Mouse (Mus musculus) liver, embryonic 15.5 days (tissue): ENCODE measurements at regions not wholly inside any gene's neighbourhood (a gene's known extent, or its start where the extent isn't known, plus 50 kb on each side); places are given as distances from the start of the nearest gene placed in this dataset.

Experiments
- ATAC-seq: fragments of 200-750 bp; cut with Nextera tagmentation; 2 replicates; pipeline ENCODE4 v1.8.0; 2017; ENCODE audit warnings: moderate number of reproducible peaks, mild to moderate bottlenecking, moderate library complexity; ENCODE audit not compliant: insufficient read depth
- H3K27ac ChIP-seq: fragments of 300-500 bp; sonication (generic); replicated peaks from 2 replicates; pipeline ENCODE4 v1.5.1; 2015; ENCODE audit warnings: mild to moderate bottlenecking, inconsistent platforms
- H3K27me3 ChIP-seq: fragments of 300-500 bp; sonication (generic); 2 replicates; pipeline ENCODE4 v1.6.1; 2015; ENCODE audit warnings: mild to moderate bottlenecking, inconsistent platforms
- H3K36me3 ChIP-seq: fragments of 300-500 bp; sonication (generic); replicated peaks from 2 replicates; pipeline ENCODE4 v1.6.1; 2015; ENCODE audit warnings: moderate library complexity, mild to moderate bottlenecking, inconsistent platforms
- H3K4me1 ChIP-seq: fragments of 300-500 bp; sonication (generic); replicated peaks from 2 replicates; pipeline ENCODE4 v1.6.1; 2015; ENCODE audit warnings: inconsistent platforms
- H3K4me2 ChIP-seq: fragments of 300-500 bp; sonication (generic); 2 replicates; pipeline ENCODE4 v1.6.1; 2015; ENCODE audit warnings: moderate library complexity, mild to moderate bottlenecking, inconsistent platforms
- H3K4me3 ChIP-seq: fragments of 300-500 bp; sonication (generic); replicated peaks from 2 replicates; pipeline ENCODE4 v1.5.1; 2015; ENCODE audit warnings: mild to moderate bottlenecking, inconsistent platforms
- H3K9ac ChIP-seq: fragments of 300-500 bp; sonication (generic); 2 replicates; pipeline ENCODE4 v1.6.1; 2015; ENCODE audit warnings: moderate library complexity, mild to moderate bottlenecking, inconsistent platforms
- H3K9me3 ChIP-seq: fragments of 300-500 bp; sonication (generic); replicated peaks from 2 replicates; pipeline ENCODE4 v1.6.1; 2016; ENCODE audit warnings: inconsistent platforms
- WGBS: fragments of 180-500 bp; shearing (Covaris S2); methylation state at CpG from one replicate; pipeline ENCODE4 v1.1.7; 2015; ENCODE audit warnings: mixed read lengths; ENCODE audit not compliant: insufficient replicate concordance; 5-methylcytosine and 5-hydroxymethylcytosine counted together

DNA sequence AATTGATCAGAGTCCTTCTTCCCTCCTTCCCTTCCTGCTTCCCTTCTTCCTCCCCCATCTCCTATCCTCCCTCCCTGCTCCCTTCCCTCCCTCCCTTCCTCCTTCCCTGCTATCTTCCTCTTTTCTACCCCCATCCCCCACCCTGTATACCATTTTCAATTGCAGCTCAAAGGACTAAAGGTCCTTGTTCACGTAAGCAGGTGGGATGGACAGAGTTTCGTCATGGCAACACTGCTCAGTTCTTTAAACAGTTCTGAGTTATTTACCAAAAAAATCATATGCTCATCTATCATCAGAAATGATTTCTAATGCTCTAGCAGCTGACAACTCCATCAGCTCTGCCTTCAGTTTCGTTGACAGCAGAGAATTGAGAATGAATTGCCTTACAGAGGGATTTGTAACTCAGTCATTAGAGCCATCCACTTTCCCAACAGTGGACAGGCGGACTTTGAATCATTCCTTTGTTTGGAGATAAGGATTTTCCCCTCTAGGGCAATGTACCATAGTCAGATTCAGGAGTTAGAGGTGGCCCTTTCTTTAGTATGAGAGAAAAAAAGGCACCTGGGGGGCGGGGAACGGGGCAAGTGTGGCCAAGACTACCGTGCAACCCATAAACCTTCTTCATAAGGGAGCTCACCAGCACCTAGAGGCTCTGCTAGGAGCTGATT is 113.7 kb upstream of the Lrig1 start:
- H3K9ac ChIP-seq = no peak overlapping the region
- no peaks in the 10 kb centered on the region for H3K9me3 ChIP-seq
- H3K4me2 ChIP-seq = no peak overlapping the region
- H3K4me1 ChIP-seq = peaks cover 4% of the 10 kb centered on the region; the same call in 1 of the 2 replicates
- no peak overlapping the region for H3K4me3 ChIP-seq
- H3K36me3 ChIP-seq = no peaks in the 10 kb centered on the region
- H3K27me3 ChIP-seq = no peaks in the 10 kb centered on the region
- WGBS = 45% methylated on average over 7 of the region's 7 CpGs
- peak overlapping the region; percentile 65; the same call in 1 of the 2 replicates for H3K27ac ChIP-seq
- ATAC-seq = peak; percentile 67

DNA sequence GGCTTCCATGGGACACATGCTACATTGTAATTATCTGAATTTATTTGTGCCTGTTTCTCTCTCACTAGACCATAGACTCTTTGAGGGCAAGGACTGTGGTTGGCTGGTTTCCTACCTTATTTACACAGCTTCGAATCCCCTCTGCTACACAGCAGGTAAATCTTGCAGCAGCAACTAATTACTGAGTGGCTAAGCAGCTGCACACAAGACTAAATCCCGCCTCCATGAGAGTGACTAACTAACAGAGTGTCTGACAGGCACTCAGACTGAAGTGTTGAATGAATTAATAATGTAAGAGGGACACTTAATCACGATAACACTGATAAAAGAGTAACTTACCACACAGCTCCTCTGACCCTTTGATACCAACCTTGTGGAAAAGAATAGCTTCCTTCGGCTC is 111.9 kb upstream of the Lrig1 start:
- Histone ChIP-seq H3K9me3 (no peaks in the 10 kb centered on the region), H3K4me1 (peaks cover 4% of the 10 kb centered on the region; the same call in 1 of the 2 replicates), H3K4me3 (no peak overlapping the region), H3K27ac (no peak overlapping the region), H3K36me3 (no peaks in the 10 kb centered on the region), H3K4me2 (no peak overlapping the region), H3K27me3 (no peaks in the 10 kb centered on the region), H3K9ac (no peak overlapping the region)
- no peak for ATAC-seq
- 38% methylated on average over 4 of the region's 4 CpGs for WGBS

DNA sequence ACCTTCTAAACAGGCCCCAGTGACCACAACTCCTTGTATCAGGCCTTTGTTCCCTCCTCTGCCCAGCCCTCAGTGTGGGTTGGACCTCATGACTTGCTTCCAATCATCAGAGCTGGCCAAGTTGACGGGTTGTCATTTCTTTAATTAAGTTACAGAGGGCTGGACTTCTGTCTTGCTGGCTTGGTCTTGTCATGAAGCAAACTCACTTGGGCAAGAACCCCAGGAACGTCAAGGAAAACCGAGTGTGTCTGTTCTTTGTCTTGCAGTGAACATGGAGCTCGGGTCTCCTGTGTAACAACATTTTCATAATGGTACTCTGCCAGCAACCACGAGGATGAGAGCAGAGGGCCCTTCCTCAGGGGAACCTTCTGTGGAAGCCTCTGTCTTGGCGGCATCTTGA is 107.3 kb upstream of the Lrig1 start:
- Histone ChIP-seq H3K36me3 (no peaks in the 10 kb centered on the region), H3K4me3 (no peak overlapping the region), H3K27me3 (no peaks in the 10 kb centered on the region), H3K4me1 (no peaks in the 10 kb centered on the region; the same call in 1 of the 2 replicates), H3K4me2 (no peak overlapping the region), H3K9me3 (no peaks in the 10 kb centered on the region), H3K9ac (no peak overlapping the region), H3K27ac (no peak overlapping the region)
- 56% methylated on average over 6 of the region's 6 CpGs for WGBS
- no peak for ATAC-seq

DNA sequence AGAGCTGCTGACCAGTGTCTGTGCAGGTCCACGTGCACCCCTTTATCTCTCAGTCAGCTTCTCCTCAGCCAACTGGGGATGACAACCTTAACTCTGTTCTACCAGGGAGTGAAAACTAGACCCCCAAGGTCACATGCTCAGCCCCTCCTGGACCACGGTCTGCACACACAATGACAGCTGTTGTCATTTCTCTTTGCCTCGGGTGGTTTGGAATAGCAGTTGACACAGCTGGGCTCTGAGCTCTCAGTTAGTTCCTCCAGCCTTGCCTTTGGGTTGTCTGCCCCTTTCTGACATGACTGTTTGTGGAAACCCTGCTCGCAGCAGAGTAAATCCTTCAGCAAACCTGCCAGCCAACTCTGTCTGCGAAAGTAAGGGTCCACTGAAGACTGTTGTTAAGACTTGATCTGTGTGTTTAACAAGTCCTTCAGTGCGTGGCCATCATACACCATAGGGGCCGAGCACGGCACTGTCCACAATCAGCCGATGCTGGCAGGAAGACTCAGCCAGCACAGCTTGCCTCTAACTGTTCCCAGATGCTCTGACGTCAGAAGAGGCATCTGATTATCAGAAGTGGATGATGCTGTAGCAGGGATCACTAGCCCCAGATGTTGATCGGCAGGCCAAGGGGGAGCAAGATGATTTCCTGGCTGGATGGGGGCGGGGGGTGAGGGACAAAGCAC is 106.7 kb upstream of the Lrig1 start:
- H3K9me3 ChIP-seq = no peaks in the 10 kb centered on the region
- no peak overlapping the region for H3K9ac ChIP-seq
- 51% methylated on average over 12 of the region's 12 CpGs for WGBS
- H3K4me3 ChIP-seq = no peak overlapping the region
- no peaks in the 10 kb centered on the region for H3K36me3 ChIP-seq
- H3K4me2 ChIP-seq = no peak overlapping the region
- no peak for ATAC-seq
- no peaks in the 10 kb centered on the region; the same call in 1 of the 2 replicates for H3K4me1 ChIP-seq
- no peaks in the 10 kb centered on the region for H3K27me3 ChIP-seq
- no peak overlapping the region for H3K27ac ChIP-seq

DNA sequence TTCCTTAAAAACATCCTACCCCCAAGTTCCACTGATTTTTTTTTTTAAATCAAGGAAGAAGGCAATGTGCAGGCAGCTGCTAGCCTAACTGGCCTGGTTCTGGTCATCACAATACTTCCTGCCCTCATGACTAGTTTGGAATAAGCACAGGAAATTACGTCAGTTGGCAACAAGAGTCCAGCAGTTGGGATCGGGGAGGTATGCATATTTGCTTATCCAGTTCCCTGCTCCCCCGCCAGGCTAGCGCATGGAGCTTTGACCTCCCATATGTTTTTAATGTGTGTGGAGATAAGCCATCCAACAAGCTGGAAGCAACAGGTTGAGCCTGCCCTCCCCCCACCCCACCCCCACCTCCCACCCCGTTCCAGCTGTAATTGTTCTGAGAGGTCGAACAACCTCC is 105.7 kb upstream of the Lrig1 start:
- no peaks in the 10 kb centered on the region for H3K27me3 ChIP-seq
- H3K9me3 ChIP-seq = no peaks in the 10 kb centered on the region
- H3K4me1 ChIP-seq = no peaks in the 10 kb centered on the region; the same call in 1 of the 2 replicates
- H3K27ac ChIP-seq = no peak overlapping the region
- H3K9ac ChIP-seq = no peak overlapping the region
- no peaks in the 10 kb centered on the region for H3K36me3 ChIP-seq
- ATAC-seq = no peak
- WGBS = 38% methylated on average over 6 of the region's 6 CpGs
- H3K4me3 ChIP-seq = no peak overlapping the region
- H3K4me2 ChIP-seq = no peak overlapping the region

DNA sequence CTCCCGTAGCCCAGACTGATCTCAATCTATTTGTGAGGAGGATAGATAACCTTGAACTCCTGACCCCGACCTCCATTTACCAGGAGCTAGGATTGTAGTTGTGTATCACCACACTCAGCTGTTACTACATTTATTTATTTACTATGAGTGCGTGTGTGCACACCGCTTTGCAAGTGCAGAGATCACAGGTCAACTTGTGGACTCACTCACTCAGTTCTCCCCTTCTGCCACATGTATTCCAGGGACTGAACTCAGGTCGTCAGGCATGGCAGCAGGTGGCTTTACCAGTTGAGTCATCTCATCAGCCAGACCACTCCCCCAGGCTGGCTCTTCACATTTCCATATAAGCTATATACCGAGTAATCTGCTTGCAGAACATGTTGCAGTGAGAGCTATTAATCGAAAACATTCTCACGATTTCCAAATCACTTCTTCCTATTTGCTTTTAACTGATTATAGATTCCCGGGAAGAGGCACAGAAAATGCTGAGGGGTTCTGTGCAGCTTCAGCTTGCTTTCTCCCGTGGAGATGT is 104.4 kb upstream of the Lrig1 start:
- ATAC-seq = peak; percentile 31; the same call in 1 of the 2 replicates
- Histone ChIP-seq H3K36me3 (no peaks in the 10 kb centered on the region), H3K27ac (no peak overlapping the region), H3K27me3 (no peaks in the 10 kb centered on the region), H3K4me2 (no peak overlapping the region), H3K4me1 (no peaks in the 10 kb centered on the region; the same call in 1 of the 2 replicates), H3K9ac (no peak overlapping the region), H3K4me3 (no peak overlapping the region), H3K9me3 (no peaks in the 10 kb centered on the region)
- 54% methylated on average over 10 of the region's 10 CpGs for WGBS

DNA sequence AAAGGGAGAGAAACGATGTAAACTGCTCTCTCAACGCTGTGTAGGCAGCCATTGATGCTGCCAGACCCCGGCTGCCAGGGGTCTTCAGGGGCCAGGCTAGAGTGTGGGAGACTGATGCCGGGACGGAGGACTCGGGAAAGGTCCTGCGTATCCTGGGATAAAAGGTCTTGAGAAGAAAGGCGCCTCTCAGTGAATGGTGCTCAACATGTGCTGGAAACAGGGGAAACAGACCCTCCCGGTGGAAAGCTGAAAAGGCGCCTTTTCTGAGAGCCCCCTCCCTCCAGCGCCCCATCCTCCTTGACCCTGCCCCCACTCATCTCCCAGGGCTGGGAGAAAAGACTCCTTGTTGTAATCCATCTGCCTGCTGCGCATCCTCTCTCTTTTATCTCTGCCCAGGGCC is 101.1 kb upstream of the Lrig1 start:
- H3K4me1 ChIP-seq = no peaks in the 10 kb centered on the region; the same call in 1 of the 2 replicates
- no peaks in the 10 kb centered on the region for H3K9me3 ChIP-seq
- ATAC-seq = no peak
- no peaks in the 10 kb centered on the region for H3K36me3 ChIP-seq
- no peak overlapping the region for H3K27ac ChIP-seq
- no peak overlapping the region for H3K9ac ChIP-seq
- WGBS = 38% methylated on average over 12 of the region's 12 CpGs
- no peak overlapping the region for H3K4me3 ChIP-seq
- no peak overlapping the region for H3K4me2 ChIP-seq
- no peaks in the 10 kb centered on the region for H3K27me3 ChIP-seq

DNA sequence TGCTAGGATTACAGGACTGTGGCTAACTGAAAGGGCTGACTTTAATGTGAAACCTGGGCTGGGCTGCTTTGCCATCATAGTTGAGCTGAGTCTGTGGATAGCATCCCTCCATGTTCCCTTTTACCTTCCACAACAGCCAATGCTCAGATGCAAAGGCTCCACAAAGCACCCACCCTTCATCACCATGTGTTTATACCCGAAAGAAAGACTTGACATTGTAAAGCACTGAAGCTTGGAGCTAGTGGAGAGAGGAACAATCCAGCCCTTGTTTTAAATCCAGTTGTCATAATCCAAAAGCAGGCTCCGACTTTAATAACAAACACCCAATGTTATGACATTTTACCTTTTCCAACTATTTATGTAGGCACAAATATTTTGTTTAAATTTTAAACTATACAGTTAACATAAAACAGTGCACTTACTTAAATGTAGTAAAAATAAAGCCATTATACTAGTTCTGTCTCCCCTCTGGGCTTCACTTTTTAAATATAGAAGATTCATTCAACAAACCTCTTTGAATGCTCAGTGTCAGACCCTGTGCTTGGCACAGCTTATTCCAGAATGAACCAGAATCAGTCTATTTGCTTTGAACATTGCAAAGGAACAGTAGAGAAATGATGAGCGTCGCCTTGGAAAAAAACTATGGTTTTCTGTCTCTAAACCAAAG is 98.7 kb upstream of the Lrig1 start:
- Histone ChIP-seq H3K27ac (no peak overlapping the region), H3K4me1 (no peaks in the 10 kb centered on the region), H3K36me3 (no peaks in the 10 kb centered on the region), H3K4me3 (no peak overlapping the region), H3K4me2 (no peak overlapping the region), H3K9ac (no peak overlapping the region), H3K27me3 (no peaks in the 10 kb centered on the region), H3K9me3 (no peaks in the 10 kb centered on the region)
- ATAC-seq = no peak
- WGBS = 66% methylated on average over 4 of the region's 4 CpGs

DNA sequence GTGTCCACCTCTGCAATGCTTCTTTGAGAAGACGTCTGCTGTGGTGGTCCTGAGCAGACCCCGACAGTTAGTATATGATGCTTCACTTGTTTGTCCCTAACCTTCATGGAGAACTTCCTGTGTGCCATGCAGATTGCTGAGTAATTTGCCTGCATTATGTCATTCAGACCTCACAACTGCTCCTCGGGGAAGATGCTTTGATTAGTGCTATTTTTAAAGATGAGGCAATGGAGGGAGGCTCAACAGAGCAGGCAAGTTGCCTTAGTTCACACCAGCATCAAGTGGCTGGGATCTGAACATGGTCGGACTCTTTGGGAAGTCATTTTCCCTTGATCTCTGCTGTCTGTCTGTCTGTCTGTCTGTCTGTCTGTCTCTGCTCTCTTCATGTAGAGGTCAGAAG is 95.5 kb upstream of the Lrig1 start:
- Histone ChIP-seq H3K4me3 (no peak overlapping the region), H3K36me3 (no peaks in the 10 kb centered on the region), H3K4me2 (no peak overlapping the region), H3K27ac (no peak overlapping the region), H3K9ac (no peak overlapping the region), H3K4me1 (no peaks in the 10 kb centered on the region), H3K27me3 (no peaks in the 10 kb centered on the region), H3K9me3 (no peaks in the 10 kb centered on the region)
- ATAC-seq = no peak
- 49% methylated on average over 4 of the region's 4 CpGs for WGBS

DNA sequence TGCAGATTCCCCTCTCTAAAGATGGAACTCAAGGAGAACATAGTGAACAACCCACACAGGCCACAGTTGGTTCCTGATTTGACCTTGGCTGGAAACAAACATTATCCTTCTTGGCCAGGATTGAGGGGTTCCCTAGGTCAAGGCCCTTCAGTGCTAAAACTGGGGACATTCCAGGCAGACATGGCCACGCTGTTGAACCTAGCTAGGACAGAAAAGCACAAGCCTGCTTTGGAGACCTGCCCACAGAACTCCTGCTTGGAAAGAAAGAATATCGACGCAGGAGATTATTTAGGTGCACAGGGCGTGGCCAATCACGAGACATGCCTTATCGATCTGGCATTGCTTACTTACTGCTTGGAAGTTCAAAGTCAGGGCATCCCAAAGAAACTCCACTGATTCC is 93.6 kb upstream of the Lrig1 start:
- Histone ChIP-seq H3K36me3 (no peaks in the 10 kb centered on the region), H3K9me3 (no peaks in the 10 kb centered on the region), H3K4me2 (no peak overlapping the region), H3K9ac (no peak overlapping the region), H3K27me3 (no peaks in the 10 kb centered on the region), H3K4me1 (no peaks in the 10 kb centered on the region), H3K4me3 (no peak overlapping the region), H3K27ac (no peak overlapping the region)
- WGBS = 69% methylated on average over 6 of the region's 6 CpGs
- ATAC-seq = no peak

DNA sequence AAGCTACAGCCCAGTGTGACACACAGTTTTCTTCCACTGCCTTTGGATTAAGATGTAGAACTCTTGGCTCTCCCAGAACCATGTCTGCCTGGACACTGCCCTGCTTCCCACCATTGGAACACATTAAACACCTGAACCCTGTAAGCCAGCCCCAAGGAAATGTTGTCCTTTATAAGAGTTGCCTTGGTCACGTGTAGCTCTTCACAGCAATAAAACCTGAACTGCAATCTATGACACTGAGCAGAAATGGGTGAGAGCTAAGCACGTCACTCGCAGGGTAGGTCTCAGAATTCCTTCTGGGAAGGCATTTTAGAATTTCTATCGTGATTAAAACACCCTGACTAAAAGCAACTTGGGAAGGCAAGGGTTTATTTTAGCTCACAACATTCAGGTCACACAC is 92.4 kb upstream of the Lrig1 start:
- no peaks in the 10 kb centered on the region for H3K27me3 ChIP-seq
- no peak for ATAC-seq
- no peaks in the 10 kb centered on the region for H3K4me1 ChIP-seq
- 49% methylated on average over 4 of the region's 4 CpGs for WGBS
- H3K9me3 ChIP-seq = no peaks in the 10 kb centered on the region
- no peak overlapping the region for H3K9ac ChIP-seq
- H3K27ac ChIP-seq = no peak overlapping the region
- no peaks in the 10 kb centered on the region for H3K36me3 ChIP-seq
- no peak overlapping the region for H3K4me2 ChIP-seq
- H3K4me3 ChIP-seq = no peak overlapping the region
